Mouse (Mus musculus): ENCODE measurements at regions not wholly inside any gene's neighbourhood (a gene's known extent, or its start where the extent isn't known, plus 50 kb on each side); places are given as distances from the start of the nearest gene placed in this dataset.

DNA sequence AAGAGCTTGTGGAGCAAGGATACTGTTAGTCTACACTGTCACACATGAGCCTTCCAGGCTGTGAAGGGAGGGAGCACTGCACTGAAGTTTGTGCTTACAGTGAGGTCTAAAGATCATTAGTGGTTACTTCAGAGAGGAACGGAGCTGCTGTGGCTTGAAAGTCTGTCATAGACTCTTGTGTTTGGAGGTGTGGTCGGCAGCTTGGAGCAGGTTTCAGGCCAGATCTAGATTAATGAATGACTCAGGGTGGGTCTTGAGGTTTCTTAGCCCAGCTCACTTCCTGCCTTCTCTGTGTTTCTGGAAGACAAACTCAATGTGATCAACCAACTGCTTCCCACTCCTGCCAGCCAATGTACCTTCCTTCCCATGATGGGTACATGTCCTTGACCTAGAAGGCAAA lies 242.9 kb upstream of the 1700056E22Rik start:
- no peak for DNase-seq

DNA sequence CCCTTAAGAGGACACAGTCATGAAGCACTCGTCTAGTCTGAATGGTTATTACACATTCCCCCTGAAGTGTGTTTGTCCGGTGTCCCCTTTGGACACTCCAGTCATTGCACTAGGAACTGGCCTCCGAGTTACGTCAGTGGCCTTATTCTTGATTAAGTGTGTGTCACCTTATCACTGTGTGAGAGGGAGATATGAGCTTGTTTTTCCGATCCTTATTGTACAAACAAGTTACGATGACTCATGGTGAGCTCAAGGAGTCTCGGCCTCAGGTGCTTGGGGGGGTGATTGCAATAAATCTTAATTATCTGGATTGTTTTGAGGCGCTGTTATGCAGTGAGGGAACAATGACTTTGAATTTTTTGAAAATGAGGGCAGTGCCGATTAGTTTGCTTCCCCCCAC lies 241.8 kb upstream of the 1700056E22Rik start:
- DNase-seq: no peak

DNA sequence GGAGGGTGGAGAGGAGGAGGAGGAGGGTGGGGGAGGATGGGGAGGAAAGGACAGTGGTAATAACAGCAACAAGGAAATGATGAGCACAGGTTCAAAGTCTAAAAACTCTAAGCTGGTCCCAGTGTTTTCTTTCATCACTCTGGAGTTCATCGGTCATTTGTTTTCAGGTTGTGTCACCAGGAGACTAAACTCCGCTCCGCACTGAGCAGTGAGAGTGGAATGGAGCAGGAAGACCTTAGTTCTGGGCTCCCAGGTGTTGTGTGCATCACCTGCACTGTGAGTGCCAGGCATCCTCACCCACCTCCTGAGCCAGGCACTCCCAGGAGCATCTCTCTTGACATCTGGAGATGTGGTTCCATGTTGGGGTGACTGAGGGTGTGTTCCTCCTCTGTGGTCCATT lies 241.3 kb upstream of the 1700056E22Rik start:
- no peak for DNase-seq

DNA sequence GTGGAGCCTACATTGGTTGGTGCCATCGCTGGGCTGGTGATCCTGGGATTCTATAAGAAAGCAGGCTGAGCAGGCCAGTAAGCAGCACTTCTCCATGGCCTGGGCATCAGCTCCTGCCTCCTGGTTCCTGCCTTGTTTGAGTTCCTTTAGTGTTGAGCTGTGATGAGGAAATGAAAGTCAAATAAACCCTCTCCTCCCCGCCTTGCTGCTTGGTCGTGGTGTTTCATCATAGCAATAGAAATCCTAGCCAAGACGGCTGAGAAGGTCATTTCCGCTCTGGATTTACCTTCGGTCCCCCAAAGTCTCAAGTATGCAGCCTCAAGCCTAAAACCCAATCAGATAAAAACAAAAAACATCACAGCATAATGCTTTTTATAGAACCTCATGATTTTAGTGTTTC lies 240.6 kb upstream of the 1700056E22Rik start:
- DNase-seq: no peak

DNA sequence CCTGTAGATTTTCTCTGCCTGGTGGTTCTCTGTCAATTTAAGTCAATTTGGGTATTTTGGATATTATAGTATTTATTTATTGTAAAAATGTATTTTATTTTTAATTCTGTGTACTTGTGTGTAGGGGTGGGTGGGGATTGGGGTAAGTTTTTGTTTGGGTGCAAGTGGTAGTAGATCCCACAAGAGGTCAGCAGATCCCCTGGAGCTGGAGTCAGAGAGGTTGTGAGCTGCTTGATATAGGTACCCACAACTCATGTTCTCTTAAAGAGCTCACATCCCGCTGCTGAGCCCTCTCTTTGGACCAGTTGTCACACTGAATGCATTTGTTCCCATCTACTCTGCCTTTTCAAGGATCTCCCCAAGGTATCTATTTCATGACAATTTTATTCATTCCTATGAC lies 239.6 kb upstream of the 1700056E22Rik start:
- DNase-seq: no peak

DNA sequence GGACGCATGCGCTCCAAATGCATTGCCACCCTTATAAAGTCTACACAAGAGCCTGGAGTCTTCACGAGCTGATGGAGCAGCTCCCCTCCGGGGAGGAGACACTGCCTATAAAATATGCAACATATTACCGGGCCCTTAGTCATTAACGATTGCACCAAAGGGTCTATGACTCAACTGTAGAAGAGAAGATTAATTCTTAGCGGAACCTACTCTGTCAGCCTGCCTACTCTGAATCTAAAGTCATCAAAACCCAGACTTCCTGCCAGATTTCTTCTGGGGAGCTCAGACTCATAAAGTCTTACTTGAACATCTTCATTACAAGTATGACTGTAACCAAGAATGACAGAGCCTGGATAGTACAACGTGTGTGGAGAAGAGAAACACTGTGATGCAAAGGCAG lies 237.2 kb upstream of the 1700056E22Rik start:
- DNase-seq: no peak

DNA sequence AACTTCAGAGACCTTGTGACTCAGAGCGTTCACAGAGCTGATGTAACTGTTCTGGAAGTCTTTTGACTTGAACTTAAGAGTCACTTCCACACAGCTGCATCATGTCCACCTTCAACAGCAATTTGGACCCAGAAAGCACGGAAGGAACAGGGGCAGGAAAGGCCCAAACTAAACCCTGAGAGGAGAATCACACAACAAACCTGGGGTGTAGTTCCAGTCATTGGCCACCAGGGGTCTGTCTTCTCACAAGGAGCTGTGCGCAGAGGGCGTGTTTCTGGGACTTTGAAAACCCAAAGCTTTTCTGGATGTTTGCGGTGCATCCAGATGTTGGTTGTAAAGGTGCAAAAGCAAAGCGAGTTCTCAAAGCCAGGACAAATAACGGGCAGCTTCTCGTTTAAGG lies 231.9 kb upstream of the 1700056E22Rik start:
- peak; percentile 23 for DNase-seq

DNA sequence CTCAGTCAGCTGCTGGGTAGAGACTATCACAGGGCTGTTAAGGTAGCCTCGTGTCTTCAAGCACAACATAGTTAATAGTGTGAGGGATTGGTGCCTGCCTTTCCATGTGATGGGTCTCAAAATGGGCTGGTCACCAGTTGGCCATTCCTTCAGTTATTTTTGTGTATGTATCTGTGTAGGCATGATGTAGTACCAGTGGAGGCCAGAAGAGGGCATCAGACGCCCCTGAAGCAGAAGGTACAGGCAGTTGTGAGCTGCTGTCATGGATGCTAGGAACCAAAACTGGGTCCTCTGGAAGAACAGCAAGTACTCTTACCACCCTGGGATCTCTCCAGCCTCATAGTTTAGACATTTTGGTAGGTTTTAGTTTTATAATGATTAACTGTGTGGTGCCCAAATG lies 228.9 kb upstream of the 1700056E22Rik start:
- DNase-seq: no peak

DNA sequence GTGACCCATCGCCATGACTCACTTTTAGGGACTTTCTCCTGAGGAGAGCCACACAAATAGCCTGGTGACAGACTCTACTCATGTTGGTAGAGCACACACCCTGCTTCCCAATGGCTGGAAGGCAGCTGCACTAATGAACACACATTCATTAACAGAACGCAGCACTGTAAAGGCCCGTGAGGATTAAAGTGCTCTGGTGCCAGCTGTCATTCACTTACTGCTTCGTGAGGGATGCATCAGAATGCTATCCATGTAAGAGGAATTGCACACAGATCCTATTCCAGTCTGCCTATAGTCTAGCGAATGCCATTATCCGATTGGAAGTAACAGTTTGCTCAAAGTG lies 227.3 kb upstream of the 1700056E22Rik start:
- no peak for DNase-seq

DNA sequence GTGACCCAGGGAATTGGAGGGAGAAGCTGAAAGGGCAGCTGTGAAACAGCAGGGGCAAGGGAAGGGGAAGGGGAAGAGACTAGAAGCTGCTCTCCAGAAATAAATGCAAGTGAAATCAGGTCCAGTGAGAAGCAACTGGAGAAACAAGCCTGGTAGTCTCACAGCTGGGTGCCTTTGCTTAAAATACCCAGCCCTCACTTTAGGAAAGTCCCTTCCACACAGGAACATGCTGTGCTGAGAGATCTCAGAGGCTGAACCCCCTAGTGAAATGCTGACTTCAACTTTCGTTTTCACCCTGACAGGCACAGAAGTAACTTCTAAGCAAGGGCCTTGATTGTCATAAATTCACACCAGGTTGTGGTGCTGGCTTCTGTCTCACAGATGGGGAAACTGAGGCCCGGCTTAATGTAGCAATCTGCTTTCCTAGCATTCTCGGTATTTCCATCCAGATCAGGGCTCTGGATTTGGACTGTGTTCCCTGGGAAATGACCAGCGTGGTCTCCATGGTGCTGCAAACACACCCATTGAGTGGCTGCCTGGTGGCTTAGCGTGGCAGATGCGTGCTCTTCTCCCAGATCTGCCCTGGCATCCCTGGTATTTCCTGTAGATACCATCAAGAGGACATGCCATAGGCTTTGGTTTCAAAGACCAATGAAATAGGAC lies 226.8 kb upstream of the 1700056E22Rik start:
- no peak for DNase-seq

DNA sequence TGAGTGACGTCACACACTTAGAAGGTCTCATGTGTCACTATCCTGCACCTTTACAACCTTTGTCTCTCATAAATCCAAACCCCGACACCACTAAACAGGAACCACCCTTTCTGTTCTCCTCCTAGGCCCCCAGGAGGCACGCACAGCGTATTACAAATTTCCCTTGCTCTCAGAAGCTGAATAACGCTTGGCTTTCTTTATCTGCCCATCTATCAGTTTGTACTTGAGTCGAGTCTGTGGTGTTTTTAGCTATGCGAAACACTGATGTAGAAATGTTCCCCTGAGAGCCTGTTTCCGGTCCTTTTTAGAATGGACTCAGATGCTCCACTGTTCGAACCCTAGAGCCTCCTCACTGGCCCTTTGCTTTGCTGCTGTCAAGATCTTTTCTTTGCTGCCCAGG lies 225.8 kb upstream of the 1700056E22Rik start:
- no peak for DNase-seq

DNA sequence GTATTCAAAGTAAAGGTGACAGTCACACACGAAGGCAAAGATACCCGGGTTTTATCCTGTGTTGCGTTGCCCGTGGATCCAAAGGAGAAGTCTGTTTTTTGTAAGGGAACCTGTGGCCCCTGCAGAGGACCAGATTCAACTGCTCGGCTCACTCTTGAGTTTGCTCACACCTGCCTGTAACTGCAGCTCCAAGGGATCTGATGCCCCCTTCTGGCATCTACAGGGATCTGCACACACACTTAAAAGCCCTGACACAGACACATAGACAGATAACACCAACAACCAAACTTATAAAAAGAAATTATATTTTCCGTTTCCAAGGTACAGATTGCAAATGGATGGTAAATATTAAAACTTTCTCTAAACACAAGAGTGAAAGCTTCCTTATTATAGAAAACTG lies 223.3 kb upstream of the 1700056E22Rik start:
- no peak for DNase-seq

DNA sequence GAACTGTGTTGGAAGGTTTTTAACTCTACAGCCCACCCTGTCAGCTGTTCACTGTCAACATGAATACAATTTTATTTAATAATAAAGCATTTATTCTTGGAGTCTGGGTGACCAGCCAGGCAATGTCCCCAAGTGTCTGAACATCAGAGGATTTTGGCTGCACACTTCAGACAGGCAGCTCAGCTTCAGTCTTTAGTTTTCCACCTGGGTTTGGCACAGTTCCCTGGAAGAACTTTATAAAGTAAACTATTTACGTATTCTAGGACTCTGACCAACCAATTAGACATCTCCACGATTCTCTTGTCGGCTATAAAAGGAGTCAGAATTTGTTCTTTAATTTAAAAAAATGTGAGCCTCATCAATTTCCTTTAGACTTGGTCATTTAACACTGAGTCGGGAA lies 220.8 kb upstream of the 1700056E22Rik start:
- no peak for DNase-seq

DNA sequence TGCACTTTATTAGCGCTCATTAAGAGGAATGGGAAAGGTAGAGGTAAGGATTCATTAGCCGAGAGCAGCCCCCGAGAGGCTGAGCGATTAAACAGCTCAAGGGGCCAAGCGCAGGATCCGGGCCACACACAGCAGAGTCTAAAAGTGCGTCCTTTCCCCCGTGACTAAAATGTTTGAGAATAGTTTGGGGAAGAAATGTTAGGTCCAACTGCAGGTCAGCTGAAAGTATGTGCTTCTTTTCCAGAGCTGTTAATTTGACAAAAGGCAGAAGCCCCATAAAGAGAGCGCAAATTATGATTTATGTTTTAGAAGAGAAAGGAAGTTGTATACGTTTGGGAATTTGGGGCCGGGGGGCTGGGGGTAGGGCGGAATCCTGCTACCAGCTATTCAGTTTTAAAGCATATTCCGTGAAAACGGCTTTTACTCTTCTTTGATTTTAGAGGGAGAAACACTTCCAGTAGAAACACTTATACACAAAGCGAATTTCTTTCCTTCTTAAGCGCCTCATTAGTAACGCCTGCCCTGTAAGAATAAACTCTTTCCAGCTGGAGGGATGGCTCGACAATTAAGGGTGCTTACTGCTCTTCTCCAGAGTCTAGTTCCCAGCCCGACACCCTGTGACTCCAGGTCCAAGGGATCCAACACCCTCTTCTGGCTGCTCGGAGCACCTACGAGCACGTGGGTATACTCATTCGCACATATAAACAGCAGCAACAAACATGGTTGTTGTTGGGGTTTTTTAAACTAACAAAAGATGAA lies 210.8 kb upstream of the 1700056E22Rik start:
- no peak for DNase-seq

DNA sequence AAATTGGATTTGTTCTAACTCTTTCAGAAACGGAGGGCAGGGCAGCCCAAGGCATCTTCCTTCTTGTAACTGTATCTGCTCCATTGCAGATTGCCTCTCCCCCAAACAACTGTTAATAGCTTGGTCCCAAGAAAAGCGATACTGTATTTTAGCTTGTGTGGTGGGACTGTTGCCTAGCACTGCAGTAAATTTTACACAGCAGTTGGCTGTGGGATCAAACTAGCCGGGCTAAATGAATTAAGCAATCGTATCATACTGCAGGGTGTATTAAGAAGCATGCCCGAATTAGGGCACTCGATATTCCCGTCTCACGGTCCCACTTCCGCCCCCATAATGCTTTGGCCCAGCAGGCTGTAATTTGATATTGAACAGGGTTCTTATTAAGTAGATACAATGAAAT lies 210.2 kb upstream of the 1700056E22Rik start:
- DNase-seq: no peak

DNA sequence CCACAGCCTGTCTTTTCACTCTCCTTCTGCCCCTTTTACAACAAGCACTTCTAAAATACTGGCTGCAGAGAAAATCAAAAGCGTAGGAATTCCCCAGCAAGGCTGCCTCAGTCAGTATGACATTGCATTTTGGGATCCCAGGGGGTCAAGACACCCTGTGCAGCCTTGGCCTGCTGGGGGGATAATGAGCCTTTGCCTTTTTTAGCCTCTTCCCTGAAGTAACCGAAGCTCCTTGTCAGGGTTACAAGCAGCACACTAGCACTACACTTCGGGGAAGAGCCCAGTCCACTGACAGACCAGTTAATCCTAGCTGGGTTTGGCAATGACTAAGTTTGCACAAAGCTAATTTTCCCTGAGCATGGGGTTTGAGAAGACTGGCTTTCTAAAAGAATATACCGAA lies 207.7 kb upstream of the 1700056E22Rik start:
- DNase-seq: no peak

DNA sequence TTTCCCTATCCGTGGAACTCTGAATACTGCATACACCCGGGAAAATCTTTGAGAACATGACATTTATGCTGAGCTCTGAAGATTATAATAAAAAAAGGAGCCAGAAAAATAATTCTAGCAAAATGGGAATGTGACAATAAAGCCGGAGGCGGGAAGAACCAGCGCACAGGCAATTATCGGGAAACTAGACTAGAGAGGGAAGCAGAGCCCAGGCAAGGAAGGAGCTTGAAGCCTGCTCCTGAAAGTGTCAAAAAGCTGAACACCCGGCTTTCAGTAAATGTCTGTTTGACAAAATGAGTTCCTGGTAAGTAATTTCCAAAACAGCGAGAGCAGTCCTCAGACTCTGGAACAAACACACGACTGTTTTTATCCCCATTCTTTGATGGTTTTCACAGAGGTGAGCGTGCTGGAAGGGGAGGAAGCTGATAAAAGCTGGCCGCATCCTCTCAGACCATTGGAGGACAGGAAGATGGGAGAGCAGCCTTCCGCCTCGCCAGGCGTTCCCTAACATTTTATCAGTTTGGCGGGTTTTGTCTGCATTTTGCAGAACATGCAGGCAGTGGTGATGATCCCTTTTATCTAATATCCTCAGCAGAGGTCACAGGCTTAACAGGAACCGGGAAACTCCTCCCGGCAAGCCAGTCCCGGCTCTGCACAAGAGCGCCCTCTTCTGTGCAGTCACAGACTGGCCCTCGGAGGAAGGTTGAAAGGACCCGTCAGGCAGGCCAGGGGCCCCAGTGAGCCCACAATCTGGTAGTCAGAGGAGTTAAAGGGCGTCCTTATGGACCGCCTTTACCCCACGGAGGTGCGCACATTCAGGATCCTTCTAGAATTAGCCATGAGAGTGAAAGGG lies 201.3 kb upstream of the 1700056E22Rik start:
- peak; percentile 61 for DNase-seq

DNA sequence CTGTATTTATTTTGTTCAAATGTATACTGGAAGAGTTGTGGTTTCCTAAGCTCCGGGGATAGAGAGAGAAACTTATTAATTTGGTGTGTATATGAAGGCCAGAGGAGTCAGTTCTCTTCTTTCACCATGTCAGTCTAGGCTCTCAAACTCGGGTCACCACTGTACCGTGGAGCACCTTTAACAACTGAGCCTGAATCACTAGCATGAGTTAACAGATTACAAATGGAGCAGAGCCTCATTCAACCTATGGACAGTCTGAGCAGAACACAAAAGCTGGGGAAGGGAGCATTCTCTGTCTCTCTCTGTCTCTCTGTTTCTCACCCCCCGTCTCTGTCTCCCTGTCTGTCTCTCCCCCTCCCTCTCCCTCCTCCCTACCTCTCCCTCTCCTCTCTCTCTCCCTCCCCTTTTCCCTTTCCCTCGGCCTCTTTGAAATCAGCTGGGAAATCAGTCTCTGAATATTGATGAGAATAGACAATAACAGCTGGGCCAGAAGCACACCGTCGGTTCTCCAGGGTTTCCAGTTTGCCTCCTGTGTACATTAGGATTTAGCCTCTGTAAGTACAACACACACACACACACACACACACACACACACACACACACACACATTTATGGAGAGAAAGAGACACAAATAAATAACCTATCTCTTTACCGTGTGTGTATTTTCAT lies 200.4 kb upstream of the 1700056E22Rik start:
- DNase-seq: no peak

DNA sequence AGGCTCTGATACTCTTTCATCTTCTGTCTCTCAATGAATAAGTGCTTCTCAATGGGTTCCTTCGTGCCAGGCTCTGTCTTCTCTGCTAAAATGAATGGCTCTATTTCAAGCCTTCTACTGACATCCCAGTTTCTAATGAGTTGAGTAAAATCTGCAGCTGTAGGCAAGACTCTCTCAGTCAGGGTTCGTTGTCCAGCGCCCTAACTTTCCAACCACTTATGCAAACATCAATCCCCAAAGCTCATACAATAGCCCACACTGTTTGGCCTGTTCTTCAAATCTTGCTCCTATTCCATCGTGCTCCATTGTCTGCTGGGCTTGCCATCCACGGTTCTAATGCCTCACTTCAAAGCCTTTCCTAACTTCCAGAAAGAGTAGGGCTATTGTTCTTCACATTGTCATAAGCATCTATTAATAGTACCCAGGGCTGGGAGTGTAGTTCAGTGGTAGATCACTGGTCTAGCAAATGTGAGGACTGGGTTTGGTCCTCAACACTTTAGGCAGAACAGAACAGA lies 199.7 kb upstream of the 1700056E22Rik start:
- DNase-seq: no peak

DNA sequence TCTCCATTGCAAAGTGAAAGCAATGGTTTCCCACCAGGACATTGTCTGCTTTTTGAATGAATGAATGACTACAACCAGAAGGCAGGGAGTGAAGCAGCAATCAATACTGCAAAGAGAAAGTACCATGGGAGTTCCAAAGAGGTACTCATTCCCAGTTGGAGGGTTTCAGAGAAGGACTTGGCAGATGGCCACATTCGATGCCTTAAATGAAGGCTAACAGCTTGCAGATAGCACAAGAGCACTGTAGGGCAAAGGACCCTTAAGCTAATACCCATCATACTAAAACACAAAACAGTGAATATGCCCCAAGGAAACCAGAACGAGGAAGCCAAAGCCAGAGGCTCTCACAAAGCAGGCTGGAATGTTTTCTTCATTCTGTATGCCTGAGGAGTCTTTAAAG lies 188.2 kb upstream of the 1700056E22Rik start:
- DNase-seq: no peak

DNA sequence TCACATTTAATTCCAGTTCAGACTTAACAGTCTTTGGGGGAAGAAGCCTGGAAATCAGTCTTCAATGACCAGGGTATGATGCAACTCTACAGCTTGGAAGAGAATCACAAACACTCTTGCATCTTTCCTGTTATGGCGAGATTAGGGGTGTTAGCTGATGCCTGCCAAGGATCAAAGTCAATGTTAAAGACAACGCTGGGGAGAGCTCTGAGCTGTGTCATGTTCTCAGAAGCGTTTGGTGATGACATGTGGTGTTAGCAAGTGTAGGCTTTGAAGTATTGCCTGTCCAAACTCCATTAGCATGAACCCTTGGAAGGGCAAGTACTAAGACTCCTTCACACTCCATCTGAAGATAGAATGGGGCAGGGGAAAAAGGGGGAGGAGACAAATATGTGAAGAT lies 187.7 kb upstream of the 1700056E22Rik start:
- DNase-seq: no peak

DNA sequence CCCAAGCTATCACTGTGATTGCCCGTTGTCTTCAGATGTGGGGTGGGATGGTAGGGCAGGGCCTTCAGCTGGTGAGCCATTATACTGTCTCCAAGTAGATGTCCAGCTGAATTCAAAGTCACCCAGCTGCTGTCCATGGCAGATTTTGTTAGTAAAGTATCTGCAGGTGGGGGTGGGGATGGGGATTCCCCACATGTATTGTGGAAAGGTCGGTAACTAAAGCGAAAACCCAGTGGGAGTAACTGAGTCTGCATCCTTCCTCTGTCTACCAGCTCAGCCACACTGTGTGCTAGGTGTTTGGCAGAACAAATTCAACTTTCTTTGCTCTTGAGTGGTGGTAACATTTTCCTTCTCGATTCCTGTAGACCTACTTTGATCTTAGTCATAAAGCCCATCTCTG lies 163.2 kb upstream of the 1700056E22Rik start:
- no peak for DNase-seq

DNA sequence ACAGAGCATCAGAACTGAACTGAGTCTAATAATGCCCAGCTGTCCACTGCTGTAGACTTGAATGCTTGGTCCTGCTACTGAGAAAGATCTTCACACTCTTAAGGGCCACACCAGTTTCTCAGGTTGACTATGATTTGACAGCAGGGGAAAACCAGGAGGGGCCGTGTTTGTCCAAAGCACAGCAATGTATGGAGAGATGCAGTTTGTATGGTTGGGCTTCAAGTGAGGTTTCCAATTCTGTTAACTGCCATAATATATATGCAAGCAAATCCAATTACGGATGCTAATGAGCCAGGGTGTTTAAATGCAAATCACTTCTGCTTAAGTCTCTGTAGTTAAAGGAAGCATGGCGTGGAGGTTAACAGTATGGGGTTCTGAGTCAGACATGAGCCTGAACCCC lies 157.2 kb upstream of the 1700056E22Rik start:
- DNase-seq: no peak

Measured in cerebellum, adult 8-10 months (tissue).